Mouse (Mus musculus) liver, embryonic 15.5 days (tissue): ENCODE data around the gene Usb1. TPM values are rescaled to one million over a fixed set of nuclear protein-coding genes. Genes with fewer than 3 reads are reported as not detected.

Source experiments
- ATAC-seq: fragments of 200-750 bp; cut with Nextera tagmentation; 2 replicates; pipeline ENCODE4 v1.8.0; 2017; ENCODE audit warnings: moderate number of reproducible peaks, mild to moderate bottlenecking, moderate library complexity; ENCODE audit not compliant: insufficient read depth
- H3K27ac ChIP-seq: fragments of 300-500 bp; sonication (generic); replicated peaks from 2 replicates; pipeline ENCODE4 v1.5.1; 2015; ENCODE audit warnings: mild to moderate bottlenecking, inconsistent platforms
- H3K27me3 ChIP-seq: fragments of 300-500 bp; sonication (generic); 2 replicates; pipeline ENCODE4 v1.6.1; 2015; ENCODE audit warnings: mild to moderate bottlenecking, inconsistent platforms
- H3K36me3 ChIP-seq: fragments of 300-500 bp; sonication (generic); replicated peaks from 2 replicates; pipeline ENCODE4 v1.6.1; 2015; ENCODE audit warnings: moderate library complexity, mild to moderate bottlenecking, inconsistent platforms
- H3K4me1 ChIP-seq: fragments of 300-500 bp; sonication (generic); replicated peaks from 2 replicates; pipeline ENCODE4 v1.6.1; 2015; ENCODE audit warnings: inconsistent platforms
- H3K4me2 ChIP-seq: fragments of 300-500 bp; sonication (generic); 2 replicates; pipeline ENCODE4 v1.6.1; 2015; ENCODE audit warnings: moderate library complexity, mild to moderate bottlenecking, inconsistent platforms
- H3K4me3 ChIP-seq: fragments of 300-500 bp; sonication (generic); replicated peaks from 2 replicates; pipeline ENCODE4 v1.5.1; 2015; ENCODE audit warnings: mild to moderate bottlenecking, inconsistent platforms
- H3K9ac ChIP-seq: fragments of 300-500 bp; sonication (generic); 2 replicates; pipeline ENCODE4 v1.6.1; 2015; ENCODE audit warnings: moderate library complexity, mild to moderate bottlenecking, inconsistent platforms
- H3K9me3 ChIP-seq: fragments of 300-500 bp; sonication (generic); replicated peaks from 2 replicates; pipeline ENCODE4 v1.6.1; 2016; ENCODE audit warnings: inconsistent platforms
- WGBS: fragments of 180-500 bp; shearing (Covaris S2); methylation state at CpG from one replicate; pipeline ENCODE4 v1.1.7; 2015; ENCODE audit warnings: mixed read lengths; ENCODE audit not compliant: insufficient replicate concordance; 5-methylcytosine and 5-hydroxymethylcytosine counted together
- polyA plus RNA-seq: library from polyadenylated mRNA; unstranded; fragments of >200 nt; fragmentation: Nextera tagmentation; extraction: Ambion mirVana; gene quantifications from 2 replicates; pipeline ENCODE4 v1.2.1, GENCODE M21; 2015

The Usb1 gene
- polyA plus RNA-seq: 11.4 and 11.7 TPM in 2 replicates

GRCm38 (mm10) chr8:95331720-95332436 is at the start of gene Usb1, which contains the start of gene Zfp319:
TSS of gene Usb1 (plus strand) at chr8:95332284.
TSS of gene Zfp319 (minus strand) at chr8:95331950.
- Histone ChIP-seq H3K4me3 (peak within 1 kb of the TSS; percentile 78), H3K27ac (peak within 1 kb of the TSS; percentile 93), H3K27me3 (no peaks in the 10 kb centered on the region), H3K4me2 (peak within 1 kb of the TSS; percentile 94), H3K4me1 (peaks cover 30% of the 10 kb centered on the region), H3K9ac (peak within 1 kb of the TSS; percentile 74), H3K9me3 (no peaks in the 10 kb centered on the region), H3K36me3 (peaks cover 31% of the 10 kb centered on the region)
- whole genome bisulfite sequencing: under 1% methylated on average over 74 of the region's 80 CpGs
- peak; percentile 90 for ATAC-seq

GRCm38 (mm10) chr8:95289066-95289650 is 42.9 kb upstream of the Usb1 start:
- no peak for ATAC-seq
- Histone ChIP-seq H3K4me1 (no peaks in the 10 kb centered on the region), H3K4me3 (no peak overlapping the region), H3K27ac (no peak overlapping the region), H3K9ac (no peak overlapping the region), H3K9me3 (no peaks in the 10 kb centered on the region), H3K27me3 (no peaks in the 10 kb centered on the region), H3K36me3 (no peaks in the 10 kb centered on the region), H3K4me2 (no peak overlapping the region)
- 30% methylated on average over 6 of the region's 6 CpGs for WGBS

DNA sequence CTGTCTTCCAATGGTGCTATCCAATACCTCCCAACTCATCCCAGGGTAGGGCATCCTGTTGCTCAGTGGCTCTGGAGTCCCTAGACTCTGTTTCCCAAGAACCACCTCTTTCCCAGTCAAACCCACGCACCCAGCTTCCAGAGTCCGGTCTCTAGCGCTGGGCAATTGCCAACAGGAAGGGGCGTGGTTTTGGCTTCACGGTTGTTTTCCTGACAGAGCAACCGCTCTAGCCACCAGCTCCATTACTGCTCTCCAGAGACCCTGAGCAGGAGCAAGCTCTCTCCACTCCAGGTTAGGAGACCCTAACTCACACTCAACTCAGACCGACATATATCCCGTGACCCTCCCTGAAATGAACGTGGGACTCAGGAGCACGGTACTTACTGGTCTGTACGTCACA is 38.9 kb upstream of the Usb1 start:
- Histone ChIP-seq H3K4me3 (no peak overlapping the region), H3K36me3 (no peaks in the 10 kb centered on the region), H3K9me3 (no peaks in the 10 kb centered on the region), H3K27me3 (no peaks in the 10 kb centered on the region), H3K4me1 (no peaks in the 10 kb centered on the region), H3K27ac (no peak overlapping the region), H3K9ac (no peak overlapping the region), H3K4me2 (no peak overlapping the region)
- no peak for ATAC-seq
- WGBS: 39% methylated on average over 11 of the region's 11 CpGs

DNA sequence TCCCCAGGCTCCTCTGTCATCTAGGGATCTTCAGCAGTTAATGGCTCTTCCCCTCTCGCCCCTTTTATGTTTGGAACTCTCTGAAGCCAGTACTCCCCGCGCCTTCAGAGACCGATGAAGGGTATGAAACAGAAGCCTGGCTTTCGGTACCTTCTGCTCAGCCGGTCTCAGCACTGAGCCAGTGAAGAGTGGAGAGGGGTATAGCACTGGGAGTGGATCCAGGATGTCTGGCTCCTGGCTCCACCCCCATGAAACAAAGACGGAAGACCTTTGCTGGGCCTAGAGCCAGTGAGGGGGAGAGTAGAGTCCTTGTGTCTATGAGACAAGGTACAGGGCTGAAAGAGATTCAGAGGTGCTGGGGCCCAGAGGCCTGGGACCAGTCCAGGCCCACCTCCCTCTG is 38.2 kb upstream of the Usb1 start:
- no peaks in the 10 kb centered on the region for H3K4me1 ChIP-seq
- no peak overlapping the region for H3K4me2 ChIP-seq
- H3K9me3 ChIP-seq: no peaks in the 10 kb centered on the region
- ATAC-seq: no peak
- H3K36me3 ChIP-seq: no peaks in the 10 kb centered on the region
- no peak overlapping the region for H3K27ac ChIP-seq
- H3K27me3 ChIP-seq: no peaks in the 10 kb centered on the region
- H3K9ac ChIP-seq: no peak overlapping the region
- no peak overlapping the region for H3K4me3 ChIP-seq
- WGBS: 57% methylated on average over 7 of the region's 7 CpGs

GRCm38 (mm10) chr8:95302410-95302809 is 29.7 kb upstream of the Usb1 start:
- WGBS: 8% methylated on average over 5 of the region's 5 CpGs
- no peak overlapping the region for H3K4me3 ChIP-seq
- no peak for ATAC-seq
- H3K4me1 ChIP-seq: no peaks in the 10 kb centered on the region
- no peak overlapping the region for H3K27ac ChIP-seq
- no peak overlapping the region for H3K9ac ChIP-seq
- H3K4me2 ChIP-seq: no peak overlapping the region
- H3K27me3 ChIP-seq: no peaks in the 10 kb centered on the region
- H3K9me3 ChIP-seq: no peaks in the 10 kb centered on the region
- H3K36me3 ChIP-seq: no peaks in the 10 kb centered on the region

DNA sequence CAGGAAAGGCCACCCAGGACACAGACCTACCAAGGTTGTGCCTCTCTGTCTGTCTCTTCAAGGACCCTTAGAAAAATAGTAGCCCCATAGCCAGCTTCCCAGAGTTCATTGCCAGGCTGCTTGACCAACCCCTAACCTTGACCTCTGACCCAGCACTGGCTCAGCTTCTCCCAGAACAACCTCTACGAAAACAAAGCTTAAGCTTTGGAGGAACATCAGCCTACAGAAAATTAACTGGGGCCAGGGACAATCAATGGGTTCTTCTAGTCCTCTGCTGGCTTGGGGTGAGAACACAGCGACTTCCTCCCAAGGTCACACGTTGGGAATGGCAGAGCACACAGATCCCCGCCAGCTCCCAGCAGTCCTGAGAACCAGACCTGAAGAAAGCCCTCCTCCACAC is 26.6 kb upstream of the Usb1 start:
- WGBS: 42% methylated on average over 4 of the region's 4 CpGs
- Histone ChIP-seq H3K9me3 (no peaks in the 10 kb centered on the region), H3K9ac (no peak overlapping the region), H3K27me3 (no peaks in the 10 kb centered on the region), H3K27ac (no peak overlapping the region), H3K4me1 (no peaks in the 10 kb centered on the region), H3K4me2 (no peak overlapping the region), H3K36me3 (no peaks in the 10 kb centered on the region), H3K4me3 (no peak overlapping the region)
- ATAC-seq: no peak

- H3K36me3 ChIP-seq: no peaks in the 10 kb centered on the region
- no peaks in the 10 kb centered on the region for H3K27me3 ChIP-seq
- no peak within 1 kb of the TSS for H3K9ac ChIP-seq
- no peak within 1 kb of the TSS for H3K4me2 ChIP-seq
- 34% methylated on average over 6 of the region's 6 CpGs for WGBS
- H3K27ac ChIP-seq: no peak within 1 kb of the TSS
- no peaks in the 10 kb centered on the region for H3K4me1 ChIP-seq
- no peak within 1 kb of the TSS for H3K4me3 ChIP-seq
- ATAC-seq: no peak
- H3K9me3 ChIP-seq: no peaks in the 10 kb centered on the region
Observed at GRCm38 (mm10) chr8:95306431-95306830, 25.7 kb upstream of the Usb1 start, which contains the start of gene Cngb1. TSS of gene Cngb1 (minus strand) at chr8:95306585.

DNA sequence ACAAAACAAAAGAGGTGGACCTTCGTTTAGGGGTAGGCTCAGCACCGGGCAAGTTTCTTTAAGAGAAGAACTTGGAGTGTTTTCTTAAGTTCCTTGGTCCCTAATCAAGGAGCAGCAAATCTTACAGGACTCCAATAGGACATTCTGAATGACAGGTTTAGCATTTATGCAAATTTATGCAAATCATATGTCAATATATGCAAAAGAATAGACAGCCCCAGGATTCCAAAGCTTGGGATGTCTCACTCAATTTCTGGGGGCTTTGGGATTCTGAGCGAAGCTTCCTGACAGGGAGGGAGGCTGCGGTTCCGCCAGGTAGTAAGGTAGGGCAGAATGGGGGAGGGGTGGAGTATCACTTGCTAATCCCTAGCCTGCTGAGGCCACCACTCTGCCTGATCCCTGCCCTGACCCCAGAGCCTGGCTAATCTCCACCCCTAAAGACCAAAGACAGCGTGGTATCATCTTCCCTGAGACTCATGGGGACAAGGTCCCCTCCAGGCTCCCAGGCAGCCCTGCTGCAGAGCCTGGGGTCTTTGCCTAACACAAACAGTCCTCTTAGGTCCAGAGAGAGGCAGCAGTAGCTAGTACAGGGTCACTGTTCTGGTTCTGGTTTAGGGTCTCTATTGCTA is 21.6 kb upstream of the Usb1 start, which contains the start of gene Tepp:
TSS of gene Tepp (plus strand) at position 225 of the 629 bp plus-strand sequence.
- Histone ChIP-seq H3K36me3 (no peaks in the 10 kb centered on the region), H3K27me3 (no peaks in the 10 kb centered on the region), H3K9ac (no peak within 1 kb of the TSS), H3K9me3 (no peaks in the 10 kb centered on the region), H3K27ac (no peak within 1 kb of the TSS), H3K4me1 (no peaks in the 10 kb centered on the region), H3K4me2 (no peak within 1 kb of the TSS), H3K4me3 (no peak within 1 kb of the TSS)
- 35% methylated on average over 6 of the region's 6 CpGs for WGBS
- ATAC-seq: no peak

GRCm38 (mm10) chr8:95312836-95313235 is 19.2 kb upstream of the Usb1 start:
- Histone ChIP-seq H3K9me3 (no peaks in the 10 kb centered on the region), H3K36me3 (no peaks in the 10 kb centered on the region), H3K4me3 (no peak overlapping the region), H3K4me1 (no peaks in the 10 kb centered on the region), H3K27me3 (no peaks in the 10 kb centered on the region), H3K4me2 (no peak overlapping the region), H3K9ac (no peak overlapping the region), H3K27ac (no peak overlapping the region)
- WGBS: 52% methylated on average over 18 of the region's 18 CpGs
- ATAC-seq: no peak

- H3K4me3 ChIP-seq: no peak overlapping the region
- 66% methylated on average over 6 of the region's 6 CpGs for WGBS
- no peak overlapping the region for H3K9ac ChIP-seq
- no peak overlapping the region for H3K4me2 ChIP-seq
- peaks cover 8% of the 10 kb centered on the region for H3K27me3 ChIP-seq
- no peaks in the 10 kb centered on the region for H3K9me3 ChIP-seq
- H3K36me3 ChIP-seq: no peaks in the 10 kb centered on the region
- H3K27ac ChIP-seq: no peak overlapping the region
- H3K4me1 ChIP-seq: no peaks in the 10 kb centered on the region
- ATAC-seq: no peak
Observed at GRCm38 (mm10) chr8:95313857-95314256, 18.2 kb upstream of the Usb1 start.

GRCm38 (mm10) chr8:95314707-95315106 is 17.4 kb upstream of the Usb1 start:
- no peaks in the 10 kb centered on the region for H3K9me3 ChIP-seq
- no peak overlapping the region for H3K27ac ChIP-seq
- peaks cover 17% of the 10 kb centered on the region for H3K27me3 ChIP-seq
- 42% methylated on average over 2 of the region's 2 CpGs for WGBS
- no peak overlapping the region for H3K4me3 ChIP-seq
- no peak overlapping the region for H3K4me2 ChIP-seq
- H3K9ac ChIP-seq: no peak overlapping the region
- H3K36me3 ChIP-seq: no peaks in the 10 kb centered on the region
- H3K4me1 ChIP-seq: no peaks in the 10 kb centered on the region
- no peak for ATAC-seq
